ENCODE assay signal across 9 mouse cellular contexts in genomic region chr9:58280259-58281109, GRCm38 (mm10). TPM values are rescaled to one million over a fixed set of nuclear protein-coding genes. Genes with fewer than 3 reads are reported as not detected.
DNase-seq lines count a peak whose midpoint lies in the region; ATAC-seq and TF ChIP-seq lines count a peak whose summit lies in the region.
"Had no signal": no experiment of that assay in that cellular context is flagged by ENCODE, and none has a peak within 500 bp of the region (broad histone marks: within the 10 kb centered on the region; RNA-seq: fewer than 3 reads in every experiment).

No protein-coding gene starts in this region.

- no peaks in the 10 kb centered on the region for H3K36me3 ChIP-seq in C2C12 (ENCODE audit: control insufficient read depth, insufficient read depth)
- H3K36me3 ChIP-seq in embryonic facial prominence, embryonic 11.5 days (replicated peaks; ENCODE audit: control insufficient read depth, insufficient read depth, low read depth, low read length): no peaks in the 10 kb centered on the region
- no peaks in the 10 kb centered on the region for H3K36me3 ChIP-seq in heart, embryonic 11.5 days (ENCODE audit: control insufficient read depth, insufficient read depth, low read length)
- H3K36me3 ChIP-seq in kidney, embryonic 14.5 days (ENCODE audit: control insufficient read depth, insufficient read depth, low read length): no peaks in the 10 kb centered on the region
- no peaks in the 10 kb centered on the region for H3K36me3 ChIP-seq in limb, embryonic 13.5 days
- H3K36me3 ChIP-seq in midbrain, postnatal 0 days (ENCODE audit: insufficient read depth, low read length): no peaks in the 10 kb centered on the region
- peaks cover 2% of the 10 kb centered on the region; the same call in 1 of the 2 replicates for H3K36me3 ChIP-seq in splenic B cell, adult 2 months (ENCODE audit: control insufficient read depth, insufficient read depth, low read length, poor library complexity, severe bottlenecking)
- H3K36me3 ChIP-seq: embryonic facial prominence, embryonic 13.5 days had no signal

- H3K9ac ChIP-seq in embryonic facial prominence, embryonic 11.5 days (replicated peaks; ENCODE audit: low read length): no peak overlapping the region
- 0 out of 2 replicates have a peak overlapping the region, but pooled peaks have one; percentile 22 for H3K9ac ChIP-seq in heart, embryonic 11.5 days (ENCODE audit: low read depth, low read length)
- H3K9ac ChIP-seq in kidney, embryonic 14.5 days (ENCODE audit: low read depth, low read length): no peak overlapping the region
- no peak overlapping the region for H3K9ac ChIP-seq in limb, embryonic 13.5 days
- no peak overlapping the region for H3K9ac ChIP-seq in midbrain, postnatal 0 days (replicated peaks; ENCODE audit: low read length, poor library complexity, severe bottlenecking)
- H3K9ac ChIP-seq: embryonic facial prominence, embryonic 13.5 days had no signal

- no peak overlapping the region for H3ac ChIP-seq in C2C12 (ENCODE audit: control insufficient read depth, insufficient read length, low read depth)

- TF ChIP-seq CTCF in C2C12 (IDR thresholded peaks at IDR 0.05; ENCODE audit: control insufficient read depth, insufficient read depth, insufficient read length): peak; percentile 37
- peak; percentile 90 for TF ChIP-seq CTCF in midbrain, postnatal 0 days (IDR thresholded peaks at IDR 0.05)

- DNase-seq in adrenal gland, postnatal 14 days: peak; percentile 85
- peak; percentile 94 for DNase-seq in embryonic facial prominence, embryonic 11.5 days (ENCODE audit: low spot score)
- peak; percentile 94 for DNase-seq in midbrain, postnatal 0 days (ENCODE audit: low spot score)
- peak; percentile 97 for DNase-seq in splenic B cell, adult 2 months (ENCODE audit: low read depth, low spot score)

- no peak overlapping the region for H3K27ac ChIP-seq in embryonic facial prominence, embryonic 11.5 days (replicated peaks; ENCODE audit: low read depth, low read length)
- H3K27ac ChIP-seq in heart, embryonic 11.5 days (ENCODE audit: low read depth, low read length): no peak overlapping the region
- no peak overlapping the region for H3K27ac ChIP-seq in kidney, embryonic 14.5 days (ENCODE audit: low read depth, low read length)
- H3K27ac ChIP-seq in limb, embryonic 13.5 days: no peak overlapping the region
- no peak overlapping the region for H3K27ac ChIP-seq in midbrain, postnatal 0 days (ENCODE audit: low read depth, low read length)
- H3K27ac ChIP-seq: embryonic facial prominence, embryonic 13.5 days had no signal

- H3K4me2 ChIP-seq in embryonic facial prominence, embryonic 11.5 days (ENCODE audit: low read depth, low read length): no peak overlapping the region
- peak overlapping the region; percentile 35; the same call in 1 of the 2 replicates for H3K4me2 ChIP-seq in heart, embryonic 11.5 days
- H3K4me2 ChIP-seq in kidney, embryonic 14.5 days (replicated peaks; ENCODE audit: low read depth, low read length): no peak overlapping the region
- no peak overlapping the region; the same call in 1 of the 2 replicates for H3K4me2 ChIP-seq in limb, embryonic 13.5 days (replicated peaks)
- no peak overlapping the region for H3K4me2 ChIP-seq in midbrain, postnatal 0 days (ENCODE audit: low read depth, low read length, poor library complexity, severe bottlenecking)
- H3K4me2 ChIP-seq: embryonic facial prominence, embryonic 13.5 days had no signal

- H3K4me3 ChIP-seq in C2C12 (ENCODE audit: insufficient read depth, poor library complexity, severe bottlenecking): no peak overlapping the region
- no peak overlapping the region for H3K4me3 ChIP-seq in embryonic facial prominence, embryonic 11.5 days (ENCODE audit: low read depth, low read length)
- no peak overlapping the region for H3K4me3 ChIP-seq in heart, embryonic 11.5 days (ENCODE audit: low read depth, low read length)
- H3K4me3 ChIP-seq in kidney, embryonic 14.5 days (ENCODE audit: low read length): no peak overlapping the region
- no peak overlapping the region for H3K4me3 ChIP-seq in limb, embryonic 13.5 days
- no peak overlapping the region for H3K4me3 ChIP-seq in midbrain, postnatal 0 days (ENCODE audit: low read depth, low read length)
- H3K4me3 ChIP-seq: embryonic facial prominence, embryonic 13.5 days had no signal

- no peaks in the 10 kb centered on the region for H3K79me3 ChIP-seq in C2C12 (ENCODE audit: low read depth)

- H3K27me3 ChIP-seq in C2C12 (ENCODE audit: control insufficient read depth, insufficient read depth, insufficient read length): no peaks in the 10 kb centered on the region
- H3K27me3 ChIP-seq in embryonic facial prominence, embryonic 11.5 days (ENCODE audit: control insufficient read depth, insufficient read depth, low read length): no peaks in the 10 kb centered on the region
- no peaks in the 10 kb centered on the region for H3K27me3 ChIP-seq in heart, embryonic 11.5 days (ENCODE audit: control insufficient read depth, insufficient read depth, low read length)
- H3K27me3 ChIP-seq in kidney, embryonic 14.5 days (ENCODE audit: control insufficient read depth, insufficient read depth, low read length): no peaks in the 10 kb centered on the region
- H3K27me3 ChIP-seq in limb, embryonic 13.5 days: no peaks in the 10 kb centered on the region
- H3K27me3 ChIP-seq in midbrain, postnatal 0 days (ENCODE audit: insufficient read depth, low read length): no peaks in the 10 kb centered on the region
- no peaks in the 10 kb centered on the region for H3K27me3 ChIP-seq in splenic B cell, adult 2 months (ENCODE audit: control insufficient read depth, insufficient read depth, low read length, poor library complexity, severe bottlenecking)
- H3K27me3 ChIP-seq: embryonic facial prominence, embryonic 13.5 days had no signal

- H3K79me2 ChIP-seq in C2C12 (ENCODE audit: control insufficient read depth, insufficient read depth): no peaks in the 10 kb centered on the region

- peaks cover 3% of the 10 kb centered on the region for H3K4me1 ChIP-seq in embryonic facial prominence, embryonic 11.5 days (ENCODE audit: control insufficient read depth, insufficient read depth, low read length)
- H3K4me1 ChIP-seq in heart, embryonic 11.5 days (ENCODE audit: control insufficient read depth, insufficient read depth, low read length): peaks cover 19% of the 10 kb centered on the region
- H3K4me1 ChIP-seq in kidney, embryonic 14.5 days (ENCODE audit: control insufficient read depth, insufficient read depth, low read length): peaks cover 7% of the 10 kb centered on the region
- H3K4me1 ChIP-seq in limb, embryonic 13.5 days: peaks cover 22% of the 10 kb centered on the region
- no peaks in the 10 kb centered on the region; the same call in 1 of the 2 replicates for H3K4me1 ChIP-seq in midbrain, postnatal 0 days (ENCODE audit: insufficient read depth, low read length)

- 0 out of 2 replicates have a peak, but pooled peaks have one; percentile 9 for ATAC-seq in embryonic facial prominence, embryonic 11.5 days (replicated peaks; ENCODE audit: insufficient number of reproducible peaks, low FRiP score, low TSS enrichment, low read depth)
- no peak for ATAC-seq in heart, embryonic 11.5 days (replicated peaks; ENCODE audit: insufficient number of reproducible peaks, low FRiP score, low TSS enrichment)
- ATAC-seq in kidney, embryonic 14.5 days (ENCODE audit: low FRiP score, low TSS enrichment): peak; percentile 76
- ATAC-seq in limb, embryonic 13.5 days (ENCODE audit: low FRiP score, low read depth): peak; percentile 30; the same call in 1 of the 2 replicates
- ATAC-seq in midbrain, postnatal 0 days (ENCODE audit: low FRiP score): peak; percentile 47; the same call in 1 of the 2 replicates

- H3K9me3 ChIP-seq in embryonic facial prominence, embryonic 11.5 days (replicated peaks; ENCODE audit: control insufficient read depth, low read length): no peaks in the 10 kb centered on the region
- no peaks in the 10 kb centered on the region for H3K9me3 ChIP-seq in heart, embryonic 11.5 days (replicated peaks; ENCODE audit: control insufficient read depth, low read length)
- H3K9me3 ChIP-seq in kidney, embryonic 14.5 days (ENCODE audit: control insufficient read depth, low read length): no peaks in the 10 kb centered on the region
- no peaks in the 10 kb centered on the region for H3K9me3 ChIP-seq in limb, embryonic 13.5 days
- H3K9me3 ChIP-seq in midbrain, postnatal 0 days (ENCODE audit: low read length): no peaks in the 10 kb centered on the region
- H3K9me3 ChIP-seq: embryonic facial prominence, embryonic 13.5 days had no signal

- WGBS in embryonic facial prominence, embryonic 11.5 days: 36% methylated on average over 9 of the region's 9 CpGs
- WGBS in heart, embryonic 11.5 days (ENCODE audit: insufficient replicate concordance): 35% methylated on average over 9 of the region's 9 CpGs
- WGBS in kidney, embryonic 14.5 days: 37% methylated on average over 9 of the region's 9 CpGs
- WGBS in limb, embryonic 13.5 days: 36% methylated on average over 9 of the region's 9 CpGs
- WGBS in midbrain, postnatal 0 days: 32% methylated on average over 9 of the region's 9 CpGs

RNA-seq across cellular contexts. Expression of gene Stoml1, which starts 27.5 kb away (rescaled TPM):
- polyA plus RNA-seq in C2C12 (2012; fragmentation: generic; extraction: Trizol): 13.4 TPM
- 13.4 and 18.8 TPM in 2 replicates for total RNA-seq in adrenal gland, postnatal 14 days (2021)
- polyA plus RNA-seq in embryonic facial prominence, embryonic 11.5 days (2014; fragmentation: Nextera tagmentation; extraction: Ambion mirVana): 20.1 and 22.2 TPM in 2 replicates
- 19.4 and 22.2 TPM in 2 replicates for polyA plus RNA-seq in heart, embryonic 11.5 days (2014; fragmentation: Nextera tagmentation; extraction: Ambion mirVana)
- polyA plus RNA-seq in kidney, embryonic 14.5 days (2014; fragmentation: Nextera tagmentation; extraction: Ambion mirVana): 22.3 and 29.8 TPM in 2 replicates
- polyA plus RNA-seq in limb, embryonic 13.5 days (2015; fragmentation: Nextera tagmentation; extraction: Ambion mirVana): 44.2 and 45.6 TPM in 2 replicates
- 159 and 170 TPM in 2 replicates for total RNA-seq in midbrain, postnatal 0 days (2014; rRNA removed)
- 161 and 172 TPM in 2 replicates for polyA plus RNA-seq in midbrain, postnatal 0 days (2015; fragmentation: Nextera tagmentation; extraction: Ambion mirVana)

RNA-seq across cellular contexts. Expression of gene Pml, which starts 30.9 kb away (rescaled TPM):
- 24.3 TPM for polyA plus RNA-seq in C2C12 (2012; fragmentation: generic; extraction: Trizol)
- total RNA-seq in adrenal gland, postnatal 14 days (2021): 21.4 and 26.8 TPM in 2 replicates
- 13.5 and 14.5 TPM in 2 replicates for polyA plus RNA-seq in embryonic facial prominence, embryonic 11.5 days (2014; fragmentation: Nextera tagmentation; extraction: Ambion mirVana)
- polyA plus RNA-seq in heart, embryonic 11.5 days (2014; fragmentation: Nextera tagmentation; extraction: Ambion mirVana): 13.5 and 15.5 TPM in 2 replicates
- polyA plus RNA-seq in kidney, embryonic 14.5 days (2014; fragmentation: Nextera tagmentation; extraction: Ambion mirVana): 13.5 and 25.0 TPM in 2 replicates
- 15.3 and 18.2 TPM in 2 replicates for polyA plus RNA-seq in limb, embryonic 13.5 days (2015; fragmentation: Nextera tagmentation; extraction: Ambion mirVana)
- 5.6 and 9.0 TPM in 2 replicates for total RNA-seq in midbrain, postnatal 0 days (2014; rRNA removed)
- 2.9 and 3.2 TPM in 2 replicates for polyA plus RNA-seq in midbrain, postnatal 0 days (2015; fragmentation: Nextera tagmentation; extraction: Ambion mirVana)

RNA-seq across cellular contexts. Expression of gene Loxl1, which starts 32.5 kb away (rescaled TPM):
- 5.1 TPM for polyA plus RNA-seq in C2C12 (2012; fragmentation: generic; extraction: Trizol)
- total RNA-seq in adrenal gland, postnatal 14 days (2021): 29.8 and 32.9 TPM in 2 replicates
- 11.0 and 13.6 TPM in 2 replicates for polyA plus RNA-seq in embryonic facial prominence, embryonic 11.5 days (2014; fragmentation: Nextera tagmentation; extraction: Ambion mirVana)
- polyA plus RNA-seq in heart, embryonic 11.5 days (2014; fragmentation: Nextera tagmentation; extraction: Ambion mirVana): 36.8 and 37.8 TPM in 2 replicates
- 26.0 and 27.0 TPM in 2 replicates for polyA plus RNA-seq in kidney, embryonic 14.5 days (2014; fragmentation: Nextera tagmentation; extraction: Ambion mirVana)
- 51.3 and 52.2 TPM in 2 replicates for polyA plus RNA-seq in limb, embryonic 13.5 days (2015; fragmentation: Nextera tagmentation; extraction: Ambion mirVana)
- 5.9 and 10.6 TPM in 2 replicates for total RNA-seq in midbrain, postnatal 0 days (2014; rRNA removed)
- polyA plus RNA-seq in midbrain, postnatal 0 days (2015; fragmentation: Nextera tagmentation; extraction: Ambion mirVana): 6.6 and 7.0 TPM in 2 replicates
